Mouse (Mus musculus) bone marrow macrophage, adult 2 months (primary cell): Measurements from ENCODE around the gene Itsn2.
"Not testable (repeated sequence)": the region's sequence is repeated elsewhere in the genome, so short reads cannot be mapped to it uniquely, and the experiment has no call there.

Source experiments
- CTCF ChIP-seq: IDR thresholded peaks from 2 replicates; pipeline ENCODE4 v1.5.1; 2012; ENCODE audit warnings: low read depth, mild to moderate bottlenecking, low read length, moderate library complexity
- POLR2A ChIP-seq: IDR thresholded peaks from 2 replicates; pipeline ENCODE4 v1.6.1; 2012; ENCODE audit warnings: mild to moderate bottlenecking, low read depth, low read length, borderline replicate concordance

DNA sequence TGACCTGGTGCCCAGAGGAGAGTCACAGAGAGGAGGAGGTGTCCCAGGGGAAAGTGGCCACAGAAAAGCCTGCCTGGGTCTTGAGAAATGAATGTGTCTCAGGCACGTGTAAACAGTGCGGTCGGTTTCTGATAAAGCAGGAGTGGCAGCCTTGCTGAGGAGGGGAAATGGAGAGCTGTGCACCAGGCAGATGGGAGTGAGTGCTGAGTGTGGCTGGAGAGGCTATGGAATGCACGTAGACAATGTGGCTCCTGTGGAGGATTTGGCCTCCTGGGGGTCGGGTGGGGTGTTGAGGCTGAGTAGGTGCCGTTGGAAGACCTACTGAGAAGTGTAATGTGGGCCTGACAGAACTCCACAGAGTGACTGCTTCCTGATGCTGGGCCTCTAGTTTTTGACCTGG lies 113.2 kb downstream of the Itsn2 start:
- TF ChIP-seq CTCF, POLR2A: not testable (repeated sequence)
